Mouse (Mus musculus): Measurements from ENCODE around the gene Plxnb1.

Gene Plxnb1

DNA sequence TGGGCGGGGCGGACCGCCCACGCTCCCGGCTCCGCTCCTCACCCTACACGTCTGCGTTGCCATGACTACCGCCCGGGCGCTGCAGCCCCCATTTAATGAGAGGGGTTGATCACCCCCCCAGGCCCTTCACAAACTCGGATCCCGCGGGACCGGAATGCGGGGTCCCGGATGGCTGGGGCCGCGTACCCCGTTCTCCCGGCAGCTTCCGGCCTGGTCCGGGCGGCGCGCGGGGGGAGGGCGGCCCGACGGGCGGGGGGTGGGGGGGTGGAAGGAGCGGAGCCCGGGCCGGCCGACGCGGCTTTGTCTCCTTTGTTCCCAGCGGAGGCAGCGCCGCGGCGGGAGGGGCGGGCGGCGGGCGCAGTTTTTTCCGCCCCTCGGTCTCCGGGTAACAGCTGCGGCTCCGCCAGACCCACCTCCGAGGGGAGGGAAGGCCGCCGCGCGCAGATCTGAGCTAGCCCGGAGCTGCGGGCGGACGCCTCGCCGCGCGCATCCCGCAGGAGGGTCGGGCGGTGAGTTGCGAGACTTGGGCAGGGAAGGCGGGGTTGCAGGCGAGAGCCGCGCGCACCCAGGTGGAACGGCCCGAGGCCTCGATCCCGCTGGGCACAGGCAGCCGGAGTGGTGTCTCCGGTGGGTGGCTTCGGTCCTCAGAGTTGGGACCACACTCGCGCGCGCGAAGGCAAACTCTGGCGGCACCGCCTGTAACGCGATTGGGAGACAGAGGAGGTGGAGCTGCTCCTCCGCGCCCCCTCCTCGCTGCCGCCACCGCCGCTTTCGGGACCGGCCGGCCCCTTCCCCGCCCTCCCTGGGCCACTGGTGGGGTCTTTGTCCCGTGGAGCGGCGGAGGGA, at the start of gene Plxnb1:
Gene Plxnb1, plus strand, starts transcription at position 253 of the 846 bp plus-strand sequence.
- peak; percentile 69 for DNase-seq

DNA sequence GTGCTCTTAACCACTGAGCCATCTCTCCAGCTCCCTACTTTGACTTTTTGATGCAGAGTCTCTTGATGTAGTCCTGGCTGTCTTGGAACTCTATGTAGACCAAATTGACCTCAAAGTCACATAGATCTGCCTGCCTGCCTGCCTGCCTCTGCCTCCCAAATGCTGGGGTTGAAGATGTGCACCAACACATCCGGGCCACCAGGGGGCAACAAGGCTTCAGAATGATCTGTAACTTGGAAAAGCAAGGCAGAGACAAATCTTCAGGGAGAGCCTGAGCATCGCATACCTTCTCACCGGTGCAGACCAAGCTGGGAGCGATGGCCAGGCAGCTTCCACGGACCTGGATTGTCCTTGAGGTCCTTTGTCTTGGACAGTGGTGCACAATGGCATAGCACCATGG, 48.9 kb upstream of the Plxnb1 start:
- peak; percentile 84 for DNase-seq

DNA sequence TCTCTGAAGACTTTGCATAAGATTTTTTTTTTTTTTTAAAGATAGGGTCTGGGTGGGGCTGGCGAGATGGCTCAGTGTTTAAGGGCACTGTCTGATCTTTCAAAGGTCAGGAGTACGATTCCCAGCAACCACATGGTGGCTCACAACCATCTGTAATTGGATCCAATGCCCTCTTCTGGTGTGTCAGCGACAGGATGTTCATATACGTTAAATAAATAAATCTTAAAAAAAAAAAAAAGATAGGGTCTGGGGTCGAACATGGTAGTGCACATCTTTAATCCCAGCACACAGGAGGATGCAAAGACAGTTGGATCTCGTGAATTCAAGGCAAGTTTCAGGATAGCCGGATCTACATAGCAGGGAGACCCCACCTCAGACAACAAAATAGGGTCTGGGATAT, 45.9 kb upstream of the Plxnb1 start:
- no peak for DNase-seq

DNA sequence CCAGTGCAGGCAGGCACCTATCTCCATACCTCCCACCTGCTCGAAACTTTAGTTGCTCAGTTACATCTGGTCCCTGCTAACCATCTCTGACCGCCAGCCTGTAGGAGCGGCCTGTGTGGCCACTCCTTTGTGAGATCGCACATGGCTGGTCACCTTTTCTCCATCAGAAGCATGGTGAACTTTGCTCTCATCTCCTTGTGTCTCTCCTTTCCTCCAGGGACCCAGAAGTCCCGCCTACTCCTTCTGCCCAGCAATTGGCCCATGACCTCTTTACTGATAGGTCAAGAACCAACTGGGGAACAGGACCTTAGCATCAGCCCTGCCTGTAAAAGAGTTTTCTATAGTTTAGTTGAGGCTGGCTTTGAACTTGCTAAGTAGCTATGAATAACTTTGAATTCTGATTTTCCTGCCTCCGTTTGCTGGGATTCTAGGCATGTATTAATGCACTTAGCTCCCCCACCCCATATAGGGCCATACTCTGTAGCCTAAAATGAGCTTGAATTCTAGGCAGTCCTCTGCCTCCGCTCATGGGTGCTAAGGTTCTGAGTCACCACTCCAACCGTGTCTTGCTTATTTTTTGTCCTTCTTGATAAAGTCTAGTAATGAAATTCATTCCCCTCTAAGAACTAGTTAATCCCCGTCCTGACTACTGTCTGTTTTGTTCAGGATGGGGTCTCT, 45.1 kb upstream of the Plxnb1 start:
- no peak for DNase-seq

DNA sequence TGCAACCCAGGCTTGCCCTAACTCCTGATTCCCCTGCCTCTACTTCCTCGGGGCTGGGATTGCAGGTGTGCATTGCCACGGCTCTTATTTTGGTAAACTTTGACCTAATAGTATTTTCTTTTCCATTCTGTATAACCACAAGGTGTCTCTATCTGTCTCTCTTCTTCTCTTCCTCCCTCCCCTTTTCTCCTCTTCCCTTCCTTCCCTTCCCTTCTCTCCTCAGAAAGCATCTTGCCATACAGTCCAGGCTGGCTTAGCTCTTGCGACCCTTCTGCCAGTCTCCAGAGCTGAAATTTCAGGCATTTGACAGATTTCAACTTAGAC, 44.6 kb upstream of the Plxnb1 start:
- no peak for DNase-seq

DNA sequence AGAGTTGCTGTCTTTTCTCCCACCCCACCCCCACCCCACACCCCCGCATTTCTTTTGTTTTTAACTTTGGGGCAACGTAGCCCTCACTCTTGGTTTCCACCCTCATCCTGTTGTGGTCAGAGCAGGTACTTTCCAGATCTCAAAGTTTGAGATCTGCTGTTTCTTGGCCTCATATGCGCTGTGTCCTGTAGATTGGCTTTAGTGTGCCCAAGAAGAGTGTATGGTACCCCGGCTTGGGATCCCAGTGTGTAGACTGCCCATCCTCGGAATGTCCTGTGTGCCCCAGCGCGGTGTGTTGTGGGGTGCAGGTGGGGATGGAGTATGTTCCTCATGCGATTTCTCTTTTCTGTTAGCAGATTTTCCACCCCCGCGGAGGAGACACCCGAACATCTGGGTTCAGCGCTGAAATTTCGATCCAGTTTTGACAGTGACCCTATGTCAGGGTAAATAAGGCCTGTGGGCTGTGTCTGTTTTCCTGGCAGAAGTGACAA, 44.1 kb upstream of the Plxnb1 start:
- peak; percentile 38 for DNase-seq

DNA sequence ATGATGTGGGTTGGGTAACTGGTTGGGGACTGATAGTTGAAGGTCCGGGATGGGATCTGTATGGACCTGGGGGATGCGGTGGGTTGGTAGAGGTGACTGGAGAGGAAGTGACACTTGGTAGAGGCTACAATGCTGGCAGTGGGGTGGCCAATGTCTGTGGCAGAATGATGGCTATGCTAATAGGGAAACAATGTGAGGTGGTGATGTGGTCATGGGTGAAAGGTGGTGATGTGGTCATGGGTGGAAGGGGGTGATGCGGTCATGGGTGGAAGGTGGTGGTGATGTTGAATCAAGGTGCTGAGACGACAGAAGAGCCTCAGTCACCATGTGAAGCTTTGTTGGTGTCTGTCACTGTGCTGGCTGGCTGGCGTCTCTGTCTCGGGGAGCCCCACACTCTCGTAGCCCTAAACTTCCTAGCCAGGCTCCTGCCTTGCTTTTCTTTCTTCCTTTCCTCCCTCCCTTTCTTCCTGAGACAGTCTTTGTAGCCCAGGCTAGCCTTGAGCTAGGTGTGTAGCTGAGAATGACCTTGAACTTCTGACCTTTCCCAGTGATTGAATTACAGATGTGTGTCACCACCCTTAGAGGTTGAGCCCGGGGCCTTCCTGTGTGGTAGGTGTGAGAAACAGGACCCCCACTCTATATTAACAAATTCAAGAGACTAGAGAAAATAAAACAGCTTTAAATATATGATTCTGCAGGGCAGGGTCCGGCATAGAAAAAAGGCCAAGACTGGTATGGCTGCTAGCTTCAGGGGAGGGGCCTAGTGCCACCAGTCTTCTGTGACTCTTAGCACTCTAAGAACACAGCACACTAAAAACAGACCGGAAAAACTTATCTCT, 43.3 kb upstream of the Plxnb1 start:
- DNase-seq: peak; percentile 17

DNA sequence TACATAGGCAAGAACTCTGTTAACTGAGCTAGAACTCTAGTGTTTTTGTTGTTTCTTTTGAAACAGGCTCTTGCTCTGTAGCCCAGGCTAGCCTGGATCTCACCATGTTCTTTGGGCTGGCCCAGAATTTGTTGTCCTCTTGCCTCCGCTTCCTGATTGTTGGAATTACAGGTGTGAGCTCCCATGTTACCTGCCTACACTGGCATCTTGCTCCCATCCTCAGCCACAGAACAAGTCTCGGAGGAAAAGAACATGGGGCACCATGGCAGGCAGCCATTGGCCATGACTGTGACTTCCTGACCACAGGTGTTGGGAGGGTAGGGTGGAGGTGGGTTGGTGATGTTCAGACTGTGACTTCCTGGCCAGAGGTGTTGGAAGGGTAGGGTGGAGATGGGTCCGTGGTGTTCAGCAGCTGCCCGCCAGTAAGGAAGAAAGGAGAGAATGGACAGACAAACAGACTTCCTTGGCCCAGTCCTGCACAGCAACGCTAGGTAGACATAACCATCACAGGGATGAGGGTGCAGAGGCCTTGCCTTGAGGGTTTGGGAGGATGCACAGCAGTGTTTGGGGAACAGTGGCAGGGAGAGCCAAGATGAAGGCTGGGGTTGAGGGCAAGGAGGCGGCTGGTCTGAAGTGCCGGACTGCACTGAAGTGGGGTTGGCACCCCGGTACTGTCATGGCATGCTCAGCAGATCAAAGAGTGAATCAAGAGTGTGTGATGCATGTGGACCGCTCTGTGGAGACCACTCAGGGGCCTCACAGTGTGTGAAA, 42.5 kb upstream of the Plxnb1 start:
- peak; percentile 28 for DNase-seq

DNA sequence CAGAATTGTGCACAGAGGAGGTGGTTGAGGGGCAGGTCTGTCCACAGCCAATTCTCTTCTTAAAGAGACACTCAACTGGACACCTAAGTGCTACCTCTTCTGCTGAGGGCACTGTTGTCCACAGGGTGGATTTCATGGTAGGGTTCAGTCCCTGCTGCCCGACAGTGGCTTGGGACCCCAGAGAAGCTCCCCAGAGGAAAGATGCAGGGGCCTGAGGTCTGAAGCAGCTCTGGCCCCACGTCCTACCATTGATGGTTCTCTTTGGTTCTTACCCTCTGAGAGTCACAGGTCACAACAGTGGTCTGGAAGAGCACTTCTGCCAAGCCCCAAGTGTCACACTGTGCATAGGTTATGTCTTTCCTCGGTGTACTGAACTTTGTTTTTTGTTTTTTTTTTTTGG, 41.8 kb upstream of the Plxnb1 start:
- no peak for DNase-seq

DNA sequence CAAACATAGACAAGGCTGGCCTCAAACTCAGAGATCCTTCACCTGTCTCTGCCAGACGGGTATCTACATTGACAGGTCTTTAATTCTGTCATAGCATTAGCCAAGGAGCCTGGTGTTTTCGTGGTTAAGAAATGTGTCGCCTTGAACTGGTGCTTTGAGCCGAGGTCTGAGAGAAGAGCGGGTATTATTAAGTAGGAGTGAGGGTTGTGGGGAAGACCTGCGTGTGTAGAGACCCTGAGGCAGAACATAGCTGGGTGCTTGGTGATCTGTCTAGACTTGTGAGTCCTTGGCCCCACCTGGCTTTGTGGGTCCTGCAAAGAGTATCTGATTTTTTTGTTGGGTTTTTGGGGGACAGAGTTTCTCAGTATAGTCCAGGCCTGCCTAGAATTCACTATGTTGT, 41.3 kb upstream of the Plxnb1 start:
- DNase-seq: no peak

DNA sequence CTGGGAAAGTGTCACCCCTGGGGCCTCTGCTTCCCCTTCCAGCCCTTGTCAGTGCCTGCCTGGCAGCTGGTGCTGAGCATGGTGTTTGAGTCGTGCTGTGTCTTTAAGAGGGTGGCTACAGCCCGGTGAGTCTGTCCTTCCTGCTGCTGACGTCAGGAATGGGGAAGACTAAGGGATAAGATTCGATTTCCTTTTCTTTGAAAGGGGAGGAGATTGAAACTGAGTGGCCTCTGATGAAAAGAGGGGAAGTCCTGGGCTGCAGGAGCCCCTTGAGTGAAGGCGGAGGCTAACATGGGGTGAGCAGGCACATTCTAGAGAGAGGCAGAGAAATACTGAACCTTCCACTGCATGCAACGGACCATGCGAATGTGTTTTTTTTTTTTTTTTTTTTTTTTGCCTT, 40.5 kb upstream of the Plxnb1 start:
- peak; percentile 91 for DNase-seq

DNA sequence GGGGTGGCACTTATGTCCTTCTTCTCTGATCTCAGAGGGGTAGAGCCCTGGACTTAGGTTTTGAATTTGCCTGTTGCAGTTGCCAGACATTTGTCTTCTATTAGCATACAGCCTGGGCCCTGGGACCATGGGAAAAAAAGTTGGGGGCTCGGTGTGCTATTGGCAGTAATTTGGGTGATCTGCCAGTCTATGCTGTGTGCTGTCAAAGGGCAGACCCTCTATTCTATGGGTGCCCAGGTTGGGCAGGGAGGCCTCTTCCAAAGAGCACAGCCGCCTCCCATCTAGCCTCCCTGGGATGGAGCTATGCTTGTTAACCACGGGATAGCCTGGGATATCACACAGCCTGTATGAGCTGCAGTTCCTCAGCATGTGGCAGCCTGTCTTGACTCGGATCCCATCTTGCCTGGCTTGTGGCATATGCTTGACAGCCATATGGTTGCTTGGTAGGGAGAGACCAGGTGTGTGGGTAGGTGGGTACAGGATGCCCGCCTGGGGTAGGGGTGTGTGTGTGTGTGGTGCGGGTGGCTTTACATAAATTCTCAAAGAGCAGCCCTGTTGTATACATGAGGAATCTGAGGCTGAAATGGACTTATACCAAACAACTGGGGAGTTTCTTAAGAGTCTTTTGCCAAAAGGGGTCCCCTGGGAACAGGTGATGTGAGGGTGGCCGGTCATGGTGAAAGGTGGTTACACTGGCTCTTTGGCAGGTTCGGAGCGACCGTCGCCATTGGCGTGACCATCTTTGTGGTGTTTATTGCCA, 39.7 kb upstream of the Plxnb1 start:
- no peak for DNase-seq

DNA sequence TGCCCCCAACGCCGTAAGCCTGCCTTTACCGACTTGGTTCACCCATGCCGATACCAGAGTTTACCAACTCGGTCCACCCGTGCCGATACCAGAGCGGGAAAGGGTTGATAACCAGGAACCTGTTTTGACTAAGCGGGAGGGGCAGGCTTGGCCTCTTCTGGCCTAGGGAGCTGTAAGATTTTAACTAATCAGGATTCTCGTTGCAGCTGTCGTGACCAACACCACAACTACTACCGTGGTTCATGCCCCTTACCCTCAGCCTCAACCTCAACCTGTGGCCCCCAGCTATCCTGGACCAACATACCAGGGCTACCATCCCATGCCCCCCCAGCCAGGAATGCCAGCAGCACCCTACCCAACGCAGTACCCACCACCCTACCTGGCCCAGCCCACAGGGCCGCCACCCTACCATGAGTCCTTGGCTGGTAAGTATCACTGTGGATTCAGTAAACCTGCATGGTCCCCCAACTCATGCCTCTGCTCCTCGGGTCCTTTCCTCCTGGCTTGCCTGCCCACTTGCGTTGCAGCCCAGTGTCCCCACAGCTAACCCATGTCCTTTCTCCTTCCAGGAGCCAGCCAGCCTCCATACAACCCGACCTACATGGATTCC, 39.0 kb upstream of the Plxnb1 start:
- no peak for DNase-seq

DNA sequence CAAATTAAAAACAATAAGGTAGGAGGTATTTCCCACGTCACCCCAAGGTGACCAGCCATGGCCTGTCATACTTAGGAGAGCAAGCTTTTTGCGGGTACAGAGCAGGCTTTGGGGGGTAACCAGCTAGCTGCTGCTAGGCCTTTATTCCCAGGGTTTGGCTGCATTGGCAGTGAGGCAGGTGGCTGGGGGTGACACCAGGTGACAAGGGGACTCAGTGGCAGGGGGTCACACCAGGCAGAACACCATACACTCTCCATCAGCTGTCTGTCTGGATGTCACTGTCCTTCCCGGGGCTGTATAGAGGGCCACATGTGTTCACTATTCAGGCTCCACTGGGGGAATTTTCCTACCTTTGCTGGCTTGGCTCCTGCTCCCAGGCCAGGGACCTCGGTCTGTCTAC, 38.3 kb upstream of the Plxnb1 start:
- DNase-seq: no peak

DNA sequence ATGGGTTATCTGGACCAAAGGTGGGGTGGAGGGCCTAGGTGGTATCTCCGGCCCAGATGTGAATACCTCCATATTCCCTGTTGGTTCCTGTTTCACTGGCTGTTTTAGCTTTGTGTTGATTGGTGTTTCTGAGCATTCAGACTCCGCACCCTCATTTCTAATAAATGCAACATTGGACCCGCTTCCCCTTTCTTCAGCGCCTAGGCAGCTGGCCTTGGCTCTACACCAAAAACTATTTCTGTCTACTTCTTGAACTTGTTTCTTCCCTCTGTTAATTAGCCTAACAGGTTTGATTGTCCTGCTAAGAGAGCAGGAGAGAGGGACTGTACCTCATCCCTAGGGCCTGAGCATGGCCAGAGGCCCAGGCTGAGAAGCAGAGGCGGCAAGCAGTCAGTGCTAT, 37.6 kb upstream of the Plxnb1 start:
- DNase-seq: peak; percentile 53

DNA sequence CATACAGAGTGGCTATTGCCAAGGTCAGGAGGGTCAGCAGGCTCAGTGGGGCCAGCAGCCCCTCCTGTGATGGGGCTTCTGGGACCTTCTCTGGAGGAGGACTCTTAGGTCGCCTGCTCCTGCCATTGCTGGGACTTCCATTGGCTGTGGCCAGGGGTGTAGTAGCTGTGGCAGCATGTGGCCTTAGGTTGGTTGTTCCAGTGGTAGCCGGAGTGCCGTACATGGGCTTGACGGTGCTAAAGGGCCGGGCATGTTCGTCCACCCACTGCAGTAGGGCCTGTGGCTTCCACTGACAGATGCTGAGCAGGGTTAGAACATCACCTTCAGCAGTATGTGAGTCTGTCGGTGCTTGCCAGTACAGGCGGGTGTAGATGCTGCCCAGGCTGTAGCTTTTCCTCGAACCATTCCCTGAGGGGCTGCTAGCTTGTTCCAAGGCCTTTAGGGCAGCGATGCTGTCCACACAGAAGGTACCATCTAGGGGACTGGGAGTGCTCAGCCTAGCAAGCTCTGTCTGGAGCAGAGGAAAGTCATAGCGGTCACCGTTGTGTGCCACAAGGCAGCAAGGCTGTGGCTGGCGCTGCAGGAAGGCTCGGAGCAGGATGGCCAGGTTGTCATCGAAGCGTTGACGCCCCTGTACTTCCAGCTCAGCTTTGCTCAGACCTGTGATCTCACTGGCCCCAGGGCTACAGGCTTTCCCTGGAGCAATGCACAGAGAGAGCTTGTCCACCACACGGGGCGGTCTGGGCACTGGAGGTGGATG, 37.0 kb upstream of the Plxnb1 start:
- no peak for DNase-seq

DNA sequence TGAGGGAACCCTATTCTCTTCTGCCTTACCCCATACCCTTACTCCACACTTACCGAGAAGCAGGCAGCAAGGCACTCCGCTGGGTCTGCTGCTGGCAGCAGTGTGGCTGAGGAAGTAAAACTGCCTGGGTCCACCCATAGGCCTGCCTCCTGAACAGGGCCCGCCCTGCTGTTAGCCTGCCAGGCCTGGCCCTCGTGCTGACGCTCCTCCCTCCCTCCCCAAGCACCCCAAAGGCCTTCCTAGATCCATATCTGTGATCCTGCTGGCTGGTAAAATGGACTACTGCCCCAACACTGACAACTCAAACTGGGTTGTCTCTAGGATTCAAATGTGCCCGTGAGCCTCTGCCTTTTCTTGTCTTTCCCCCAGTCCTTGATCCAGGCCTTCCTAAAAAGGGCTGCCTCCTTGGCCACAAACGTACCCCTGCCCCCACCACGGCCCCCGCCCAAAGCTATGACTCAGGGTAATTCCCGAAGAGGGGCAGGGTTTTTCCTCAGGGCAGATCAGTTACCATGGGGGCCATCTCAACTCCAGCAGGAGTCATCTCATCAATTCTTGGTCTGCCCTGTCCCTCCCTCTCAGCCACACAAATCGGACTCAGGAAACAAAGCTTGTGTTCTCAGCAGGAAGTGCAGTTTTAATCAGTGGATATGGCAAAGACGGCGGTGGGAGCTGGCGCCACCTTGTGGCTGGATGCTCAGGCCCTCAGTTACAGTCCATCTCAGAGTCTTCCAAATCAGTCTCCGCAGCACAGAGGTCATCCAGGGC, 35.9 kb upstream of the Plxnb1 start, which contains the start of gene Trex1:
Gene Trex1, minus strand, starts transcription at position 599 of the 768 bp plus-strand sequence.
- peak; percentile 96 for DNase-seq

DNA sequence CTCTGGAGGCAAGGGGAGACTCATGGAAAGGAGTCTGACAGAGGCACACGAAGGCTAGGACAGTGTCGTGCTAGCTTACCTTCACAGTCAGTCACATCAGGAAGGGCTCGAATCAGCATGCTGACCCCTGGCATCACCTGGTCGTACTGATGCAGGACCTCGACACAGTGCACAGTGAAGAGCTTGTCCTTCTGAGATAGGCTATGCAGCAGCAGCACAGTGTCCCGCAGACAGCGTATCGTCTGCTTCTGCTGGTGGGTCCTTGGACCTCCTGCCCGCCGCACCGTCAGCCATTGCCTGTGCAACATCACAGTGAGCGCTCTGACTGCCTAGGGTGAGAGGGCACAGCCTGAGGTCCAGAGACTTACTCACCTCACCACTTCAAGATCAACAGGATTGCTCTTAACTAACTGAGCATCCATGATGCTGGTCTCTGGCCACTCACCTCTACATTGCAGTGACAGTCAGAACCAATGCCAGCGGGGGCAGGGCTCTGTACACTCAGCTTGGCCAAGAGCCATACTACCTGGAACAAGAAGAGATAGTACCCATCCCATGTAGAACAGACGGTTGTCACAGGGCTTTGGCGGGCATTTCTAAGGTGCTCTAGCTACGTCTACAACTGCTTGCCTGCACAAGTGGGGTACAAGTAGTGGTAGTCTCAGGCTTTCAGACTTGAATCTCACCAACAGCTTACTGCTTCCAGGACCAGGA, 34.8 kb upstream of the Plxnb1 start:
- DNase-seq: no peak

DNA sequence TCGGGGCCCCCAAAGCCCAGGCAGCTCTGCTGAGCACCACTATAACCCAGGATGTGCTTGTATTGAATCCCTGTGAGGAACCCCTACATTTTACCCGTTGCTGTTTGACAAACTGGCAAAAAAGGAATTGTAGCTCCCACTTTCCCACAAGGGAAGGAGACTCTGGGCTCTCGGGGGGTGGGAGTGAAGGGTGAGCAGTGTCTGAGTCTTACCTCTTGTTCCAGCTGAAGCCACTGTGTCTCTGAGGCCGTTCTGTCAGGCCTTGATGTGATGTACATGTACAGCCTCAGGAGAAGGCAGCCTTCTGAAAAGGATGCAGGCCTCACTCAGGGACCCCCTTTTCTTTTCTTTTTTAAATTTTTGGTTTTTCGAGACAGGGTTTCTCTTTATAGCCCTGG, 34.3 kb upstream of the Plxnb1 start:
- no peak for DNase-seq
